Mouse (Mus musculus): ENCODE data around the gene Hscb.
A peak's percentile ranks its signal among the peaks of the same experiment; 100 is the strongest.

Gene Hscb

GRCm38 (mm10) chr5:110781529-110782238 is 57.9 kb downstream of the Hscb start:
- no peak for DNase-seq (ENCODE audit: low spot score in 2 of 2)

GRCm38 (mm10) chr5:110780761-110781528 is 58.6 kb downstream of the Hscb start:
- DNase-seq (ENCODE audit: low spot score in 2 of 2) = no peak

- DNase-seq (ENCODE audit: low spot score in 2 of 2) = peak; percentile 89
Measured at GRCm38 (mm10) chr5:110779998-110780760, 59.4 kb downstream of the Hscb start, which contains the start of gene Pus1. Gene Pus1, minus strand, starts transcription at chr5:110780659.

- DNase-seq (ENCODE audit: low spot score in 2 of 2) = no peak
Measured at GRCm38 (mm10) chr5:110779276-110779997, 60.1 kb downstream of the Hscb start.

All from frontal cortex, postnatal 25 days (tissue).